8 mouse cellular contexts compared by ENCODE assay signal in genomic region chr10:95501463-95502081, GRCm38 (mm10). TPM values are rescaled to one million over a fixed set of nuclear protein-coding genes. Genes with fewer than 3 reads are reported as not detected.
A peak's percentile ranks its signal among the peaks of the same experiment; 100 is the strongest.
DNase-seq lines count a peak whose midpoint lies in the region; ATAC-seq and TF ChIP-seq lines count a peak whose summit lies in the region.

Gene Mrpl42 (minus strand): TSS chr10:95501940.

- peak within 1 kb of the TSS; percentile 62 for H3K4me2 ChIP-seq in forebrain, embryonic 12.5 days
- H3K4me2 ChIP-seq in heart, embryonic 16.5 days (ENCODE audit: low read depth, low read length), result peak within 1 kb of the TSS; percentile 81
- H3K4me2 ChIP-seq in liver, embryonic 13.5 days, result peak within 1 kb of the TSS; percentile 77
- H3K4me2 ChIP-seq in stomach, embryonic 15.5 days, result peak within 1 kb of the TSS; percentile 53

- H3K9ac ChIP-seq in forebrain, embryonic 12.5 days, result peak within 1 kb of the TSS; percentile 74
- peak within 1 kb of the TSS; percentile 95 for H3K9ac ChIP-seq in heart, embryonic 16.5 days (ENCODE audit: low read length)
- peak within 1 kb of the TSS; percentile 85 for H3K9ac ChIP-seq in liver, embryonic 13.5 days
- H3K9ac ChIP-seq in stomach, embryonic 15.5 days, result peak within 1 kb of the TSS; percentile 29

- no peaks in the 10 kb centered on the region for H3K9me3 ChIP-seq in E14TG2a.4 (ENCODE audit: low read length)
- no peaks in the 10 kb centered on the region for H3K9me3 ChIP-seq in forebrain, embryonic 12.5 days
- no peaks in the 10 kb centered on the region for H3K9me3 ChIP-seq in heart, embryonic 16.5 days (replicated peaks; ENCODE audit: control insufficient read depth, low read length)
- no peaks in the 10 kb centered on the region for H3K9me3 ChIP-seq in liver, embryonic 13.5 days (replicated peaks)
- H3K9me3 ChIP-seq in stomach, embryonic 15.5 days, result no peaks in the 10 kb centered on the region

- peaks cover 27% of the 10 kb centered on the region for H3K4me1 ChIP-seq in E14TG2a.4 (replicated peaks; ENCODE audit: low read depth, low read length)
- H3K4me1 ChIP-seq in forebrain, embryonic 12.5 days, result peaks cover 11% of the 10 kb centered on the region
- peaks cover 13% of the 10 kb centered on the region for H3K4me1 ChIP-seq in heart, embryonic 16.5 days (ENCODE audit: control insufficient read depth, insufficient read depth, low read length)
- H3K4me1 ChIP-seq in liver, embryonic 13.5 days (replicated peaks), result peaks cover 17% of the 10 kb centered on the region
- H3K4me1 ChIP-seq in stomach, embryonic 15.5 days, result peaks cover 4% of the 10 kb centered on the region; the same call in 1 of the 2 replicates

- peak; percentile 97 for ATAC-seq in forebrain, embryonic 12.5 days (ENCODE audit: low FRiP score)
- peak; percentile 93 for ATAC-seq in heart, embryonic 16.5 days (replicated peaks; ENCODE audit: extremely low read depth, insufficient read depth, low FRiP score)
- peak; percentile 94 for ATAC-seq in liver, embryonic 13.5 days (ENCODE audit: low read depth)
- peak; percentile 94 for ATAC-seq in stomach, embryonic 15.5 days (ENCODE audit: insufficient read depth, low FRiP score, low read depth)

- WGBS in forebrain, embryonic 12.5 days, result under 1% methylated on average over 35 of the region's 35 CpGs
- under 1% methylated on average over 35 of the region's 35 CpGs for WGBS in heart, embryonic 16.5 days
- WGBS in liver, embryonic 13.5 days (ENCODE audit: insufficient replicate concordance), result under 1% methylated on average over 35 of the region's 35 CpGs
- under 1% methylated on average over 35 of the region's 35 CpGs for WGBS in stomach, embryonic 15.5 days

- peak within 1 kb of the TSS; percentile 95 for H3K4me3 ChIP-seq in E14TG2a.4 (replicated peaks; ENCODE audit: low read length)
- H3K4me3 ChIP-seq in forebrain, embryonic 12.5 days (replicated peaks), result peak within 1 kb of the TSS; percentile 76
- peak within 1 kb of the TSS; percentile 92 for H3K4me3 ChIP-seq in heart, embryonic 16.5 days (ENCODE audit: low read length)
- H3K4me3 ChIP-seq in liver, embryonic 13.5 days (replicated peaks), result peak within 1 kb of the TSS; percentile 88
- H3K4me3 ChIP-seq in stomach, embryonic 15.5 days (replicated peaks), result peak within 1 kb of the TSS; percentile 58

- DNase-seq in c-Kit-positive CD71-positive TER-119-positive erythroid progenitor cells, embryonic 14.5 days (ENCODE audit: low spot score), result peak; percentile 77
- DNase-seq in kidney, postnatal 25 days, result peak; percentile 94
- DNase-seq in liver, embryonic 13.5 days, result peak; percentile 75
- DNase-seq in neural tube, embryonic 10.5 days (ENCODE audit: extremely low spot score, low spot score), result peak; percentile 85

- H3K36me3 ChIP-seq in E14TG2a.4 (ENCODE audit: insufficient read depth, low read length), result peaks cover 30% of the 10 kb centered on the region
- H3K36me3 ChIP-seq in forebrain, embryonic 12.5 days (replicated peaks), result peaks cover 11% of the 10 kb centered on the region
- peaks cover 10% of the 10 kb centered on the region for H3K36me3 ChIP-seq in heart, embryonic 16.5 days (ENCODE audit: control insufficient read depth, insufficient read depth)
- H3K36me3 ChIP-seq in liver, embryonic 13.5 days, result peaks cover 16% of the 10 kb centered on the region
- peaks cover 11% of the 10 kb centered on the region; the same call in 1 of the 2 replicates for H3K36me3 ChIP-seq in stomach, embryonic 15.5 days

- H3K27me3 ChIP-seq in E14TG2a.4 (ENCODE audit: insufficient read depth, low read length), result no peaks in the 10 kb centered on the region
- no peaks in the 10 kb centered on the region for H3K27me3 ChIP-seq in forebrain, embryonic 12.5 days
- H3K27me3 ChIP-seq in heart, embryonic 16.5 days (ENCODE audit: control insufficient read depth, insufficient read depth, low read length), result no peaks in the 10 kb centered on the region
- H3K27me3 ChIP-seq in liver, embryonic 13.5 days, result no peaks in the 10 kb centered on the region
- no peaks in the 10 kb centered on the region for H3K27me3 ChIP-seq in stomach, embryonic 15.5 days (replicated peaks)

- H3K27ac ChIP-seq in forebrain, embryonic 12.5 days, result peak within 1 kb of the TSS; percentile 86
- peak within 1 kb of the TSS; percentile 96 for H3K27ac ChIP-seq in heart, embryonic 16.5 days (ENCODE audit: low read length)
- H3K27ac ChIP-seq in liver, embryonic 13.5 days, result peak within 1 kb of the TSS; percentile 45
- peak within 1 kb of the TSS; percentile 72 for H3K27ac ChIP-seq in stomach, embryonic 15.5 days

- no peak for TF ChIP-seq CTCF in E14TG2a.4 (conservative IDR thresholded peaks at IDR 0.05; ENCODE audit: low read length)

RNA-seq across cellular contexts. Expression of gene Mrpl42, which starts in this region (rescaled TPM):
- 297 and 314 TPM in 2 replicates for polyA plus RNA-seq in forebrain, embryonic 12.5 days (2016; fragmentation: Nextera tagmentation; extraction: Ambion mirVana)
- 629 and 634 TPM in 2 replicates for polyA plus RNA-seq in heart, embryonic 16.5 days (2015; fragmentation: Nextera tagmentation; extraction: Ambion mirVana)
- polyA plus RNA-seq in liver, embryonic 13.5 days (2015; fragmentation: Nextera tagmentation; extraction: Ambion mirVana), result 255 and 265 TPM in 2 replicates
- polyA plus RNA-seq in stomach, embryonic 15.5 days (2015; fragmentation: Nextera tagmentation; extraction: Ambion mirVana), result 340 and 350 TPM in 2 replicates

Comparison
In these comparisons a context has a peak if more than half of its experiments do, and no peak if none do; other contexts are left out.
1. Peak in every context shown above with its lines: DNase-seq, ATAC-seq, H3K4me3 ChIP-seq and H3K27ac ChIP-seq.
2. H3K27ac ChIP-seq: peak in every context shown above with its lines; median percentile 96 in heart, embryonic 16.5 days; 86 in forebrain, embryonic 12.5 days; 72 in stomach, embryonic 15.5 days; 45 in liver, embryonic 13.5 days.
3. H3K9ac ChIP-seq: peak in every context shown above with its lines; median percentile 95 in heart, embryonic 16.5 days; 85 in liver, embryonic 13.5 days; 74 in forebrain, embryonic 12.5 days; 29 in stomach, embryonic 15.5 days.